Mouse (Mus musculus) C2C12 (cell line): ENCODE results near the gene Cmss1. TPM values are rescaled to one million over a fixed set of nuclear protein-coding genes. Genes with fewer than 3 reads are reported as not detected.

ENCODE experiments used
- H3K27me3 ChIP-seq: one replicate; pipeline ENCODE4 v1.6.1; 2011; ENCODE audit not compliant: control insufficient read depth, insufficient read depth, insufficient read length
- H3K36me3 ChIP-seq: one replicate; pipeline ENCODE4 v1.6.1; 2011; ENCODE audit not compliant: control insufficient read depth, insufficient read depth
- H3K4me3 ChIP-seq: one replicate; pipeline ENCODE4 v1.5.1; 2011; ENCODE audit warnings: mild to moderate bottlenecking, control low read depth; ENCODE audit not compliant: poor library complexity, insufficient read depth, severe bottlenecking
- H3K79me2 ChIP-seq: one replicate; pipeline ENCODE4 v1.6.1; 2011; ENCODE audit not compliant: control insufficient read depth, insufficient read depth
- H3K79me3 ChIP-seq: one replicate; pipeline ENCODE4 v1.6.1; 2011; ENCODE audit warnings: low read depth, control low read depth
- H3ac ChIP-seq: one replicate; pipeline ENCODE3; 2011; ENCODE audit warnings: low read depth; ENCODE audit not compliant: control insufficient read depth, insufficient read length
- CEBPB ChIP-seq: IDR thresholded peaks from one replicate; pipeline ENCODE4 v1.6.1; 2011; ENCODE audit warnings: low read depth, mild to moderate bottlenecking, control low read depth, moderate library complexity
- CTCF ChIP-seq: IDR thresholded peaks from one replicate; pipeline ENCODE4 v1.5.1; 2011; ENCODE audit not compliant: control insufficient read depth, insufficient read depth, insufficient read length
- FOSL1 ChIP-seq: IDR thresholded peaks from one replicate; pipeline ENCODE4 v1.8.0; 2011; ENCODE audit warnings: mild to moderate bottlenecking, low read length; ENCODE audit not compliant: poor library complexity, insufficient read depth, severe bottlenecking
- MAX ChIP-seq: IDR thresholded peaks from one replicate; pipeline ENCODE4 v1.6.1; 2011; ENCODE audit warnings: mild to moderate bottlenecking, control low read depth
- MYOD1 ChIP-seq: IDR thresholded peaks from one replicate; pipeline ENCODE4 v1.6.1; 2011; ENCODE audit warnings: low read depth; ENCODE audit not compliant: control insufficient read depth, insufficient read length
- MYOG ChIP-seq: IDR thresholded peaks from one replicate; pipeline ENCODE4 v1.6.1; 2011; ENCODE audit not compliant: control insufficient read depth, insufficient read length; ENCODE audit errors: extremely low read depth
- USF1 ChIP-seq: IDR thresholded peaks from one replicate; pipeline ENCODE4 v1.6.1; 2011; ENCODE audit warnings: low read depth, mild to moderate bottlenecking, control low read depth, moderate library complexity
- polyA plus RNA-seq: library from polyadenylated mRNA; unstranded; fragments of >200 nt; fragmentation: generic; extraction: Trizol; gene quantifications from one replicate; pipeline ENCODE4 v1.2.1, GENCODE M21; 2012; ENCODE audit warnings: missing spikeins

Cmss1 gene
- polyA plus RNA-seq, 1 experiment: 37.5 TPM

GRCm38 (mm10) chr16:57554886-57555400, 51.7 kb downstream of the Cmss1 start:
- no peak for TF ChIP-seq CTCF
- TF ChIP-seq MYOG: no peak
- no peak for TF ChIP-seq USF1
- no peak for TF ChIP-seq MAX
- no peak for TF ChIP-seq MYOD1
- TF ChIP-seq CEBPB: no peak
- TF ChIP-seq FOSL1: no peak
- Histone ChIP-seq H3K27me3 (no peaks in the 10 kb centered on the region), H3K79me3 (peaks cover 92% of the 10 kb centered on the region), H3K36me3 (peaks cover 76% of the 10 kb centered on the region), H3K79me2 (peaks cover 99% of the 10 kb centered on the region), H3K4me3 (no peak overlapping the region), H3ac (no peak overlapping the region)

GRCm38 (mm10) chr16:57553235-57553634, 53.4 kb downstream of the Cmss1 start:
- Histone ChIP-seq H3K79me3 (peaks cover 88% of the 10 kb centered on the region), H3K36me3 (peaks cover 71% of the 10 kb centered on the region), H3K27me3 (no peaks in the 10 kb centered on the region), H3K79me2 (peaks cover 91% of the 10 kb centered on the region), H3ac (no peak overlapping the region), H3K4me3 (no peak overlapping the region)
- TF ChIP-seq MAX: no peak
- no peak for TF ChIP-seq FOSL1
- TF ChIP-seq MYOD1: no peak
- TF ChIP-seq CTCF: no peak
- no peak for TF ChIP-seq USF1
- no peak for TF ChIP-seq CEBPB
- TF ChIP-seq MYOG: no peak

GRCm38 (mm10) chr16:57552709-57553108, 54.0 kb downstream of the Cmss1 start:
- TF ChIP-seq MAX (no peak), FOSL1 (no peak), CTCF (no peak), CEBPB (no peak), MYOG (no peak), USF1 (no peak), MYOD1 (no peak)
- Histone ChIP-seq H3K36me3 (peaks cover 66% of the 10 kb centered on the region), H3K79me3 (peaks cover 82% of the 10 kb centered on the region), H3K27me3 (no peaks in the 10 kb centered on the region), H3K4me3 (no peak overlapping the region), H3ac (no peak overlapping the region), H3K79me2 (peaks cover 86% of the 10 kb centered on the region)

GRCm38 (mm10) chr16:57551617-57552016, 55.0 kb downstream of the Cmss1 start:
- Histone ChIP-seq H3K79me2 (peaks cover 75% of the 10 kb centered on the region), H3K4me3 (peak overlapping the region; percentile 11), H3K27me3 (no peaks in the 10 kb centered on the region), H3K36me3 (peaks cover 55% of the 10 kb centered on the region), H3ac (no peak overlapping the region), H3K79me3 (peaks cover 72% of the 10 kb centered on the region)
- TF ChIP-seq MYOD1 (no peak), CEBPB (no peak), FOSL1 (no peak), USF1 (no peak), MAX (no peak), CTCF (no peak)

DNA sequence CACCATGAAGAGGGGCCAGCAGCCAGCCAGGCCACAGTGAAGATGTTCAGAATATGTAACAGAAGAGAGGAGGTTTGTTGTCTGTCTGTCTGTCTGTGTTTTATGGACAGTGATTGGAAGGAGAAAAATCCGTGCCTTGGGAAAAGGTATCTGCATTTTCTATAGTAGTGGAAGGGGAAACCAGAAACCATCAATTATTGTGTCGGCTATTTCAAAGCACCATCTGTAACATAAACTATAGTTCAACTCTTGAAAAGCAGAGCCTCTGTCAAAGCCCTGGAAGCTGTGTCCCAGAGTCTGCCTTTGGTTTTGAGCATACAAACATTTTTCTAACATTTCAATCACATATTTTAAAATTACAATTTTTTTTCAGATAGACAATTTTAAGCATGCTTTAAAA, 55.8 kb downstream of the Cmss1 start:
- Histone ChIP-seq H3K79me2 (peaks cover 67% of the 10 kb centered on the region), H3K36me3 (peaks cover 47% of the 10 kb centered on the region), H3K79me3 (peaks cover 64% of the 10 kb centered on the region), H3K27me3 (no peaks in the 10 kb centered on the region), H3ac (peak overlapping the region; percentile 52), H3K4me3 (peak overlapping the region; percentile 39)
- no peak for TF ChIP-seq MYOD1

DNA sequence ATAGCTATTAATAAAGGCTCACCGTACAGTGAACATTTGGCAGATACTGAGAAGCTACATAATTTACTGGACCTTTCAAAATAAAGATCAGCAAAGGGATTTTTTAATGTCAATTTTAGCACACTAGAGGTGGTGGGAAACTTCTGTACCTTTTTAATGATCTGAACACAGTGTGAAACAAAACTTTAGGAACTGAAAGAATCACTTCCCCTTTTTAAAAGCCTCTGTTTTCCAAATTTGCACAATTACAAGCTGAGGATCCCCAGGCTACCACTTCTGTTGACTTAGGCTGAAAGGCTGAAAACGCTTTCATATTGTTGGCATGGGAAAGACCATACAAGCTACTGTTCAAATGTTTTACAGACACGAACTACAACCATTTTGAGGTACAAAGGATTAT, 56.6 kb downstream of the Cmss1 start:
- Histone ChIP-seq H3K79me3 (peaks cover 58% of the 10 kb centered on the region), H3K4me3 (peak overlapping the region; percentile 39), H3K36me3 (peaks cover 41% of the 10 kb centered on the region), H3K27me3 (no peaks in the 10 kb centered on the region), H3K79me2 (peaks cover 59% of the 10 kb centered on the region), H3ac (peak overlapping the region; percentile 52)
- TF ChIP-seq MAX (no peak), CTCF (no peak), MYOG (no peak), USF1 (no peak), MYOD1 (no peak), FOSL1 (no peak), CEBPB (no peak)
